Mouse (Mus musculus): ENCODE data around the gene Abca1.

GRCm38 (mm10) chr4:53009871-53010270 lies 149.8 kb downstream of the Abca1 start:
- TF ChIP-seq POLR2A (IDR thresholded peaks at IDR 0.05; ENCODE audit: extremely low read depth, insufficient read depth, low read length) (no peak), CTCF (IDR thresholded peaks at IDR 0.05; ENCODE audit: low read depth, low read length) (no peak)
